Mouse (Mus musculus): ENCODE measurements around the gene Pdzd7.

The Pdzd7 gene

GRCm38 (mm10) chr19:45030746-45031693 lies 14.5 kb downstream of the Pdzd7 start:
- DNase-seq (ENCODE audit: low read depth, low spot score): peak; percentile 88

GRCm38 (mm10) chr19:45030111-45030510 lies 15.4 kb downstream of the Pdzd7 start:
- DNase-seq (ENCODE audit: low read depth, low spot score): no peak

GRCm38 (mm10) chr19:45029571-45029970 lies 15.9 kb downstream of the Pdzd7 start:
- DNase-seq (ENCODE audit: low read depth, low spot score): no peak

GRCm38 (mm10) chr19:45028746-45029145 lies 16.8 kb downstream of the Pdzd7 start:
- DNase-seq (ENCODE audit: low read depth, low spot score): no peak

GRCm38 (mm10) chr19:45027848-45028247 lies 17.7 kb downstream of the Pdzd7 start:
- no peak for DNase-seq (ENCODE audit: low read depth, low spot score)

GRCm38 (mm10) chr19:45026958-45027670 lies 18.4 kb downstream of the Pdzd7 start:
- DNase-seq (ENCODE audit: low read depth, low spot score): peak; percentile 87

- DNase-seq (ENCODE audit: low read depth, low spot score): no peak
Measured at GRCm38 (mm10) chr19:45025937-45026568, 19.5 kb downstream of the Pdzd7 start.

- DNase-seq (ENCODE audit: low read depth, low spot score): no peak
Measured at GRCm38 (mm10) chr19:45024775-45025174, 20.7 kb downstream of the Pdzd7 start.

- no peak for DNase-seq (ENCODE audit: low read depth, low spot score)
Measured at GRCm38 (mm10) chr19:45023993-45024392, 21.5 kb downstream of the Pdzd7 start.

- DNase-seq (ENCODE audit: low read depth, low spot score): no peak
Measured at GRCm38 (mm10) chr19:45021362-45021761, 24.2 kb downstream of the Pdzd7 start.

GRCm38 (mm10) chr19:45020348-45020747 lies 25.2 kb downstream of the Pdzd7 start:
- peak; percentile 81 for DNase-seq (ENCODE audit: low read depth, low spot score)

- no peak for DNase-seq (ENCODE audit: low read depth, low spot score)
Measured at GRCm38 (mm10) chr19:45018351-45018831, 27.1 kb downstream of the Pdzd7 start.

- peak; percentile 81 for DNase-seq (ENCODE audit: low read depth, low spot score)
Measured at GRCm38 (mm10) chr19:45017909-45018308, 27.6 kb downstream of the Pdzd7 start.

GRCm38 (mm10) chr19:45017216-45017771 lies 28.2 kb downstream of the Pdzd7 start:
- DNase-seq (ENCODE audit: low read depth, low spot score): peak; percentile 87

- peak; percentile 86 for DNase-seq (ENCODE audit: low read depth, low spot score)
Measured at GRCm38 (mm10) chr19:45016341-45017215, 28.9 kb downstream of the Pdzd7 start.

- peak; percentile 72 for DNase-seq (ENCODE audit: low read depth, low spot score)
Measured at GRCm38 (mm10) chr19:45015518-45016281, 29.8 kb downstream of the Pdzd7 start.

- no peak for DNase-seq (ENCODE audit: low read depth, low spot score)
Measured at GRCm38 (mm10) chr19:45014981-45015402, 30.5 kb downstream of the Pdzd7 start.

GRCm38 (mm10) chr19:45014335-45014971 lies 31.1 kb downstream of the Pdzd7 start, which contains the start of gene Lzts2:
Gene Lzts2 (plus strand): TSS chr19:45014414.
- DNase-seq (ENCODE audit: low read depth, low spot score): no peak

GRCm38 (mm10) chr19:45013581-45014225 lies 31.8 kb downstream of the Pdzd7 start:
- no peak for DNase-seq (ENCODE audit: low read depth, low spot score)

Measured in skeletal muscle tissue, adult 2 months (tissue).